Mouse (Mus musculus): ENCODE measurements around the gene Pou3f3.

The Pou3f3 gene

DNA sequence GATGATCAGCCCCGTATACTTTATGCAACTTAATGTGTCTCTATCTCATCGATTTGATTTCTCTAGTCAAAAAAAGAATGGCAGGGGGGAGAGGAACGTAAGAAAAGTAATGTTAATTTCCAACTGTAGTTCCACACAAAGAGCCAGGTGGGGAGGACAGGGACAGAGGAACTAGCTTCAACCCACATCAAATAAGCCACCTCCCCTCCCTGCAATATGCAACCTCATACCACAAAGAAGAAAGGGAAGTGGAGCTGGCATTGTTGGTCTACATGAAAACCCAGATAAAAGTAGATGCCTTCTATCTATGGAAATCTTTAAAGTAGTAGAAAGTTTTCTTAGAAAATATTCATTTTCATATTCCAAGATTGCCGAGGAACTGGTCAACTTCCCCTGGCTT is 14.7 kb downstream of the Pou3f3 start:
- no peak for DNase-seq (ENCODE audit: low spot score in 2 of 2)

DNA sequence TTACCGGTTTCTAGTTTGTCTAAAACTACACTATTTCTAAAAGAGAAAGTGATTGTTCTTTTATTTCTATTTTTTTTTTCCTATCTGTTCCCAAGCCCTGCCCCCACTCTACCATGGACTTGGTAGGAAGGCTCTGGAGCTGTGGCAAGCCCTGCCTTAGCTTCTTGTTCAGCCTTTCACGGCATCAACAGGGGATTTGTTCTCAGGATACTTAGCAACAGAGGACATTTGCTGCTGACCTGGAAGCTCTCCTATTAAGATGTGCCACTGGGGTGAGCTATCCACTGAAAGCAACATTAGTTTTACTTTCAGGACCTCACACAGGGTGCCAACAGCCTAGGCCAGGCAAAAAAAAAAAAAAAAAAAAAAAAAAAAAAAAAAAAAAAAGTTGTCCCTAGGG is 15.4 kb downstream of the Pou3f3 start:
- no peak for DNase-seq (ENCODE audit: low spot score in 2 of 2)

DNA sequence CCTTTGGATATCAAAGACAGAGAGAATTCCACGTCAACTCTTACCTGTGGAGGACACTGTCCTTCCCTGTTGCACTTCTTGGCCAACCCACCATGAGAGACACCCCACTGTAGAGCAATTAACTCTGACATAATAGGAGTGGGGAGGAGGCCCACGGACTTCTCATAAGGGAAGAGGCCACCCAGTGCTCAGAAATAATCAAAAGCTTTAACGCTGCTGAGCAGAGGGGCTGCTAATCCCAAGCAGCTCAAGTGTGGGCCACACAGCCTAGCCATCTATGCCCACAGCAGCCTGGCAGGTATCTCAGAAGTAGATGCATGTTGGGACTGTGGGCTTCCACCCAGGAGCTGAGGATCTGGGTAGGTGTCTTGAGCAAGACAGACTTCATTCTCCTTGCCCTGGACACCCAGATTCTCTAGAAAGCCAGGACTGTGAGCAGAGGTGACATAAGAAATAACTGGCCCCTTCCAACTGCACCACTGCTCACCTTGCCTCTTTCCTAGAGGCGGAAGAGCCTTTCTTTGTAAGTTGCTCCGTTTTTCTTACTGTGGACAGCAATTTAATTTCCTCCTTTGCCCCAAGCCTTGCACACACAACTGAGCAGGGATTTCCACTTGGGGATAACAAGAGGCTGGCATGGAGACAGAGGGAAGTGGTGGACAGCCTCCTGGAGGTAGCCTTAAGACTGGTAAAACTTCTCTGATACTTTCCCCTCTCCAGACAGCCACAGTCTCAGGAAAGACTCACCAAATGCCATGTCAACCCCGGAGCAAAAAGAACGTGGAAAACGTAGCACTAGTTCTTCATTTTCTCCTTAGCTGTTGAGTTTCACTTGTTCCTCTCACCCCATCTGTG is 16.1 kb downstream of the Pou3f3 start:
- no peak for DNase-seq (ENCODE audit: low spot score in 2 of 2)

DNA sequence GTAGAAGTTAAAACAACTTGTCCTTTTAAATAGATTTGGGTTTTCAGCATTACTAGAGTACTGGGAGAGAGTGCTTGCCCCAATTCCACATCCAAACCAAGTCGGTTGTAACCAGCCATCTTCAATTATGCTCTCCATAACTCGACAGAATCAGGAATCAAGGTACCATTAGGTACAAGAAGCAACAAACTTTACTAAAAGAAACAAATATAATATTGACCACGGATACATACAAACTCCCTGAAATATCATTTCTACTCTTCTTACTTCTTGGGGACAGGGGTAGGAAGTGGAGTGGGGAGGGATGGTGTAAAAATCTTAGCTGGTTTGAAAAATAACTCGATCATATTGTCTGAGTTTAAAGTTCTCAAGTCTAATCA is 16.7 kb downstream of the Pou3f3 start:
- no peak for DNase-seq (ENCODE audit: low spot score in 2 of 2)

DNA sequence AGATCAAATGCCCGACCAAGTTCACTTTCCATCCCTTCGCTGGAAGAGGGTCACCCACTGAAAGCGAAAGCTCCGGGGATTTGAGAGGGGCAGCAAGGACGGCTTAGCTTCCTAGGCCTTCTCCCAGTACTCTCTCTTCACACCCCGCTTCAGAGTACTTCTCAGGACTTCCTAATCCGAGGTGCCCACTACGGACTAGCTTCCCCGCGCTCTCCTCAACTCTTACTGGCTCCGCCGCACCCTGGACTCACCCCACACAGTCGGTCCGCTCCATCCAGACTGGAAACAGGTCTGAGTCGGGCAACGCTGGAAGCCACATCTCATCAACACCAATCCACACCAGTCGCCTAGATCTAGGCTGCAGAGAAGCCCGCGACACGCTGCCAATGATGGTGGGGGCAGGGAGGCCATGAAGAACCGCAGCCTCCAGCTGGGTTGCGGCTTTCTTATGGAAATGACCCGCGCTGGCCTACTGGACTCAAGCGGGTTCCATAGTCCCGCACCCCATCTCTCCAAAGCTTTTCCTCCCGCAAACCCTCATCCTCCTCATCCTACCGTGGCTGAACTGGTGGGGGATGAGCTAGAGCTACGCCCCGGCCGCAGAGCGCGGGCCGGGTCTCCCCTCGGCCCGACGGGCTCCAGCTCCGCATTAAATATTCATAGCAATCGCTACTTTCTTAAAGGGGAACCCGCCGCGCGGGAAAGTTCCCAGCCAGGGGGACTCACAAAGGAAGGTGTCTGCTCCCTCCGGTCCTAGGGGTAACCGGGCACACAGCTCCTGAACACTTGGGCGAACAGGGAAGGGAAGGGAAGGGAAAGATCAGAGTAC is 17.8 kb downstream of the Pou3f3 start:
- no peak for DNase-seq (ENCODE audit: low spot score in 2 of 2)

DNA sequence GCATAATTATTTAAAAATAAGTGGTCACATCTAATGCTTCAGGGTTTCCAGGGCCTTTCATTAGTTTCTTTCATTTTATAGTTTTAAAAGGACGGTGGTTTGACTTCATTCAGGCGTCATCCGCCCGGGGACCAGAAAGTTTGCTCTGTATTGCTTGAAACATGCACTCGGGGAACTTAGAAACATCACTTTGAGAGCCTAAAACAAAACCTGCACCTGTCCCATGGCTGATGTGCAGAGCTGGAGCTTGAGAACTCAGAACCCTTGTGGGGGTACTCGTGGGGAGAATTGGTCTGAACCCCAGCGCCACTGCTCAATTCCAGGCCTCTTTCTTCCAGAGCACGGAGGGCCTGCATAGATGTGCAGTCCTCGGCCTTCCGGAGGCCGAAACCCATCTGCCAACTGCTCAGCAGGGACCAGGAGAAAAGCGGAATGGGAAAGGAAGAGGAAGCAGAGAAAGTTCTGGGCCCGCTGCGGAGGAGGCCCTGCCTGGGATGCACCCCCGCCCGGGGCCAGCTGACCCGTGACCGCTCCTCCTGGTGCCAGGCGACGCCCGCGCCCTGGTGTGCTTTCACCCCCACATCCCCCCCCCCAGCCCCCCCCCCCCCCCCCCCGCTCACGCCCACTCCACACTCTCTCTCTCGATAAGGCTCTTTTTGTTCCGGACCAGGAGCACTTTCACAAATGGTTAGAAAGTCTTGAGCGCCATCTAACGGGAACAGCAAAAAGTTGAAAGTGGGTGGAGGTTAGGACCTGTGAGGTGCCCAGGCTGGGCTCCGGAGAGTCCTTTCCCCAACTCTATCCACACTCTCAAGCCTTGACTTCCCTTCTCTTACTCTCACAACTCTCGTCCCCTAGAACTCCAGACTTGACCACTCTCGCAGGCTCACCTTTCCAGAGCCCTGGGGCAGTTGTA is 18.7 kb downstream of the Pou3f3 start:
- peak in 1 of 2 experiments; percentile 57 for DNase-seq (ENCODE audit: low spot score in 2 of 2)

DNA sequence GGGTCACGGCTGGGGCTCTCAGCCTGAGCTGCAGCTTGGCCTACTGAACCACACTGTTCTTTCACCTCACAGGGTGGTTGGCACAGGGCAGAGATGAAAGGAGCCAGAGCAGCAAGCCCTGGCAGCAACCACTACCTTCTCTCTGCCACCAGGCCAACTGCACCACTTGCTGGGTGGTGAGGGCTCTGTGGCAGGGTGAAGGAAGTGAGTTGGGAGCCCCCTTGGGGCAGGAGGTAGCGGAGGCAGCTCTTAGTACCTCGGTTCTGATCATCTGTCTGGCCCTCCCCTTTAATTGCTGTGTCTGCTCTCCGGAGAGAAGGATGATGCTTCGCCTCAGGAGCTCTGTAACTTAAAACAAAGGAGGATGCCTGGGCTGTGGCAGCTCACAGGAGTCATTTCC is 23.0 kb downstream of the Pou3f3 start:
- no peak for DNase-seq (ENCODE audit: low spot score in 2 of 2)

DNA sequence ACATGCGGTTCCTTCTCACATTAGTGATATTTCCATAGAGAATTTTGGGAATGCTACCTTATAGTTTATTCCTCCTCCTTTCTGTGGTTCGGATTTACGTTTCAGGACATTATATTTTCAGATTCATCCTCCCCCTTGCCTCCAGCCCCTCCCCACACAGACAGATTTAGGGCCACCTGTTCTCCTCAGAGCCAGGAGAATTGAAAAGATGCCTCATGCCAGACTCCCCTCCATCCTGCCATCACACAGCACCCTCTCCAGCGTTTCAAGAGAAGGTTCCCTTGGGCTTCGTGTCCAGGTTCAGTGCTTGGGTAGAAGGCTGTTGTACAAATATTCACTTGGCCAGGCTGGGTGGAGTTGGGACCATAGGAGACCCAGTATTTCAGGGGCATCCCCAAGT is 25.8 kb downstream of the Pou3f3 start:
- no peak for DNase-seq (ENCODE audit: low spot score in 2 of 2)

DNA sequence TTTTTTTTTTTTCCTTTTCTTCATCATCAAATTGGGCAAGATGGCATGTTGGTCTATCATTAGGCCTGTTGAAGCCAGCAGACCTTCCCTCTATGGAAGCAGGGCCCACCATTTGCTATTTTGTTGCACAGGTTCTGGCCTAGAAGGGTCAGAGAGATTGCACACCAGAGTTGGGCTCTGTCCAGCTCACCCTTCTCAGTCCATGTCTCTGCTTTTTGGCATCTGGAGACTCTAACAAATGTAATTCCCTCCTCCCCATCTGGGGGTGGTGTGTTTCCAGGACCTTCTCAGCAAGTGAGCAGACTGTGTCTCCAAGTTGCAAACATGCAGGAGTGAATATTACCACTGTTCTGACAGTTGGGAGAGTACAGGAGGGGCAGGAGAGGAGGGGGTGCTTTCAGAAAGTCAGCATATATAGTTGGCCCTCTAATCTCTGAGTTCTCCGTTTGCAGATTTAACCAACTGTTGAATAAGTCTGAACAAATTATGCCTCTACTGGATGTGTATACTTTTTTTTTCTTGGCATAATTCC is 28.3 kb downstream of the Pou3f3 start:
- DNase-seq (ENCODE audit: low spot score in 2 of 2), result no peak

DNA sequence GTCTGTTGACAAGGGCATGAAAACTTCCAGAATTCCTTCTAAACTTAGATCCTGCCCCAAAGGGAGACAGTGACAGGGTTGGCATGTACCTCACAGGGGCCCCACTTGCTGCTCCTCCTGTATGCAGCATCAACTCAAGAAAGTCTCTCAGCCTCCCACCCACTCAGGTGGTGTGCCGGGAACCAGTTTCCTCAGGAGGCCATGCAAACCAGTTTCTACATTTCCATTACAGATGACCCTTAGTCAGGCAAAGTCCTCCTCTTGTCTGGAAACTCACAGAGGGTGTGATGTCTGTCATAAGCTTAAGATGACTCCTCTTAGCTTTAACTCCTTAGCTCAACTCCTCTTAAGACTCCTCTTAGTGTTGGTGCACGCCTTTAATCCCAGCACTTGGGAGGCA is 29.3 kb downstream of the Pou3f3 start:
- no peak for DNase-seq (ENCODE audit: low spot score in 2 of 2)

DNA sequence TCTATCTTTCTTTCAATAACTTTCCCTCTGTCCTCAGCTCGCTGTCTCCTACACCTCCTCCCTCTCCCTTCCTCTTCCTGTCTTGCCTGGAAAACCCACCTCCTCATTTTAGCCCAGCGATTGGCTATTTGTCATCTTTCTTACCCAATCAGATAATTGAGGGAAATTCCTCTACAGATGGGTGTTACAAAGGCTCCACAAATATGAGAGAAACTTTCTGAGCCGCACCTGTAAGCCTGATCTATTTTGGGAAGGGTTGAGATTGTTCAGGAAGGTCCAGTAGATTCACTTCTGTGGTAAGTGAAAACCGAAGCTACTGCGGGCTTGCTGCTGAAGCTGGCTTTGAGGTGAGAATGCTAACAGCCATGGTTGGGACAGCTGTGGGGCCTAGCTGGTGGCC is 31.6 kb downstream of the Pou3f3 start:
- DNase-seq (ENCODE audit: low spot score in 2 of 2), result no peak

DNA sequence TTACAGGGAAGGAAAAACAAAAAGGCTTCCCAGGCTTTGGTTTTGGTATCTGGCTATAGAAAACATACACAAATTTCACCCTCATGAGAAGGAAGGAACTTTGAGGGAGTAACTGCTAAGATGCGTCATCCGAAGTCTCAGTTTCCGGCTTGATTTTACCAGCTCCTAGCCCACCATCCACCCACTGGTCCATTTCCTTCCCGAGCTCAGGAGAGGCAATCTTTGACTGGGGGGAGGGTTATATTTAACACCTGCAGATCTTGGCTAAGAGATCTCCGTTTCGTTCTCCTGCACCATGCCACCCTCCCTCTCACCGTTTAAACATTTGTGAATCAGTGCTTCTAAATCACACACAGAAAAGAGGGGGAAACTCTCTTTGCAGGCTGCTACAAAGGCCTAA is 32.1 kb downstream of the Pou3f3 start:
- DNase-seq (ENCODE audit: low spot score in 2 of 2), result peak; percentile 56 to 70

DNA sequence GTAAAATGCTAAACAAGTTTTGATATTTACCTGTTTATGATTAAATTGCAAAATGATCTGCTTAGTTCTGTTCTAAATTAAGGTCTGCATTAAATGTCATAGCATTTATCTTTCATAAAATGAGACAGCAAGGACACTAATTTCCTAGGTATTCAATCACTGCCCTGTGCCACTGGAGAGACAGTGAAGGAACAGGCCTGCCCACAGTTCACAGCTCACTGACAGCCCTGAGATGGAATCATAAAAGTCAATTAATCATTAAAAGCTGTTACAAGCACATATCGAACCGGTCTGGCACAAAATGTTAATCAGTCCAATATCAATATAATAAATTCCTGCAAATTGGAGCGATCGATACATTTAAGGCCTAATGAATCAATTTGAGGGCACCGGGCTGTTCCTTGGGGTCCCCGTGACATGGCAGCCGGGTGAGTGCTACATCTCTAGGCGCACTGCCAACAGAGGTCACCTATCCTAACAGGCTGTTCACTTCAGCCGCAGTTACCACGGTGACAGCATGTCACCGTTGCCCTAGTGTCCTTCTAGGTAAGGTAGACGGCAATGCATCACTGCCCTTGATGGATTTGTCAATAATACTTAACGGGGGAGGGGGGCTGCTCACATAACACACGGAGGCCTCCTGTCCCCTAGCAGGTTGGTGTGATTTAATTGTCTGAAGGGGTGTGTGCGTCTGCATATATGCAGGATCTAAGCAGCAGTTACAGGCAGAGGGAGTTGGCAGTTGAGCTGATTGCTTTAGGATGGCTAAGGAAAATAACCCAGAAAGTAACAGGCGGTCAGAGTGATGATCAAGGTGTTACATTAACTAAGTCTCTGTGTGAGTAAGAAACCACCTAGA is 46.0 kb downstream of the Pou3f3 start:
- no peak for DNase-seq (ENCODE audit: low spot score in 2 of 2)

DNA sequence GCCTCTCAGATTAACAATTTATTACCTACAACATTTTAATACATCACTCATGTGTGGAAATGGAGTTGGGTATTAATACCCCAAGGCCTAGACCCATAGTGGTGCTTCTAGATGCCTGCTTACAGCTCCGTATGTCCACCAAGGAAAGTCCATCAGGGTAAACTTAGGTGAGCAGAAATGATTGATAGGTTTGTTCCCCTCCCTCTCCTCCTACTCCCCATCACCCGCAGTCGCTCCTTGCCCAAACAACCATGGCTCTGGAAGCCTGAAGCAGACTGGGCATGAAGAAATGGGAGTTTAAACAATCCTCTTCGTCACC is 46.6 kb downstream of the Pou3f3 start:
- no peak for DNase-seq (ENCODE audit: low spot score in 2 of 2)

DNA sequence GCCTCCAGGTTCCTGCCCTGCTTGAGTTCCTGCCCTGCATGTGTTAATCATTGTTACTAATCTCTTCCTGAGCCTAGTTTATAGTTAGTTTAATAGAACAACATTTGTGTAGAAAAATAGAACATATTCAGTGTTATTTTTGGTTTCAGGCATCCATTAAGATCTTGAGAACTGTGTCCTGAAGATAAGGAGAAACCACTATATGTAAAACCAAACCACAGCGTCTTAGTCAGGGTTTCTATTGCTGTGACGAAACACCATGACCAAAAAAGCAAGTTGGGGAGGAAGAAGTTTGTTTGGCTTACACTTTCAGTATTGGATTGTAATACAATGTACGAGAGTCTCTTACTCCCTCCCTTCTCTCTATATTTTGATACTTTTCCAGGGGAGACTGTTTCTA is 49.5 kb downstream of the Pou3f3 start:
- DNase-seq (ENCODE audit: low spot score in 2 of 2), result no peak

DNA sequence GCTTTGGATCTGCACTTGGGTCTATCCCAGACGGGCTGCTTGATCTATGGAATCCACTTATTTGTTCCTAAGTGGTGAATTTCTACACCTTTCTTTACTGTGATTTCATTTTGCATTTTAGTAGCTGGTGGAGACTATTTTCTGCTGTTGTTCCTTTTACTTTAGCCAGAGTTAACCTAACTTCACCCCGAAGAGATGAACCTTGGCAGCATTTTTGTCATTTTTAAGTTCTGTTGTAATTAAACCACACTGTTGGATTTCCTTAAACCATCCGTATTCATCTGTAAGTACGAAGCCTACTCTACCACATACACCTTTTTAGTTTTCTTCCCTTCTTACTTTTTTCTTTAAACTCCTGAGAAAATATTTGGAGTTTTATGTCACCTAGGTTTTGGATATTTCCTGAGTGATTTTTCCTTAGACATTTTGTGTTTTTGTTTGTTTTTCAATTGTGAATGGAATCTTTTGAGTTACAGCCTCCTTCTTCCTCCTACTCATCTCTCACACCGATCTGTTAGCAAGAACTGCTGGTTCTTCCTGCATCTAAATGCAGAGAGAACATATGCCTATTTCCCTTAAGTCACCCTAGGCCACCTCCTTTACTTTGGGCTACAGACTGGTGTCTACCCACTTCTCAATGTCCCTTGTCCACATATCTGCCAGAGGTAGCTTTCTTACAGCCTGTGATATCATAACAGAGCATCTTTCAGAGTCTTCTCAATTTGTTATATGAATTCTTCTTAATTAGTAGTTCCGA is 54.1 kb downstream of the Pou3f3 start:
- no peak for DNase-seq (ENCODE audit: low spot score in 2 of 2)
